Comparison of ENCODE assay signal across 18 mouse cellular contexts in genomic region chr4:115832040-115832439, GRCm38 (mm10). TPM values are rescaled to one million over a fixed set of nuclear protein-coding genes. Genes with fewer than 3 reads are reported as not detected.
"Had no signal": no experiment of that assay in that cellular context is flagged by ENCODE, and none has a peak within 500 bp of the region (broad histone marks: within the 10 kb centered on the region; RNA-seq: fewer than 3 reads in every experiment).

No protein-coding gene starts in this region.

- H3K9me3 ChIP-seq: limb, embryonic 12.5 days; liver, embryonic 13.5 days; lung, embryonic 15.5 days; midbrain, embryonic 10.5 days; neural tube, embryonic 15.5 days; stomach, embryonic 15.5 days had no signal

- H3K4me3 ChIP-seq: limb, embryonic 12.5 days; liver, embryonic 13.5 days; lung, embryonic 15.5 days; midbrain, embryonic 10.5 days; myocyte; neural tube, embryonic 15.5 days; stomach, embryonic 15.5 days had no signal

- DNase-seq: kidney, postnatal 25 days; layer of hippocampus, adult 9-11 months; layer of hippocampus, postnatal 36 days; liver; liver, embryonic 13.5 days; liver, postnatal 0 days; midbrain, embryonic 14.5 days; right cerebral cortex, postnatal 4 days; thymus, postnatal 4 days had no signal

- H3K9ac ChIP-seq: limb, embryonic 12.5 days; liver, embryonic 13.5 days; liver, postnatal 0 days; lung, embryonic 15.5 days; neural tube, embryonic 15.5 days; stomach, embryonic 15.5 days had no signal

- H3K27me3 ChIP-seq: liver, embryonic 13.5 days; lung, embryonic 15.5 days; neural tube, embryonic 15.5 days; stomach, embryonic 15.5 days had no signal

- H3K27ac ChIP-seq: limb, embryonic 12.5 days; lung, embryonic 15.5 days; midbrain, embryonic 10.5 days; neural tube, embryonic 15.5 days; stomach, embryonic 15.5 days had no signal

RNA-seq across cellular contexts. Expression of gene Tex38, which starts 51.2 kb away (rescaled TPM):
- total RNA-seq: layer of hippocampus, postnatal 36 days; left cerebral cortex, postnatal 25 days had no signal
- polyA plus RNA-seq: liver, embryonic 13.5 days; myocyte; neural tube, embryonic 11.5 days had no signal

RNA-seq across cellular contexts. Expression of gene Kncn, which starts 52.2 kb away (rescaled TPM):
- polyA plus RNA-seq: limb, embryonic 12.5 days; liver, embryonic 13.5 days; liver, postnatal 0 days; lung, embryonic 15.5 days; myocyte; neural tube, embryonic 11.5 days; spleen, adult 2 months; stomach, embryonic 15.5 days had no signal
